Mouse (Mus musculus) CH12.LX (cell line): ENCODE measurements around the gene Smim14. TPM values are rescaled to one million over a fixed set of nuclear protein-coding genes. Genes with fewer than 3 reads are reported as not detected.

Source experiments
- DNase-seq: peaks from one replicate; pipeline ENCODE4 v3.0.0-alpha.2; 2013; ENCODE audit errors: extremely low read depth
- H3K27ac ChIP-seq: 2 replicates; pipeline ENCODE4 v1.5.1; 2012; ENCODE audit warnings: low read depth, mild to moderate bottlenecking, control low read depth, moderate library complexity; ENCODE audit not compliant: insufficient read depth
- H3K27me3 ChIP-seq: replicated peaks from 2 replicates; pipeline ENCODE3; 2012; ENCODE audit warnings: inconsistent platforms
- H3K36me3 ChIP-seq, 2 experiments: replicated peaks in 1 of 2; 2 replicates each; pipeline versions ENCODE3 to v1.6.1; 2012; ENCODE audit warnings: inconsistent platforms in 1 of 2, low read length in 1 of 2, mild to moderate bottlenecking in 1 of 2, mixed read lengths in 1 of 2, moderate library complexity in 1 of 2; ENCODE audit not compliant: control insufficient read depth in 1 of 2, insufficient read depth in 1 of 2
- H3K4me1 ChIP-seq, 2 experiments: 2 replicates each; pipeline ENCODE4 v1.6.1; 2012; ENCODE audit warnings: inconsistent platforms in 1 of 2, moderate library complexity in 1 of 2; ENCODE audit not compliant: insufficient read depth in 2 of 2, control insufficient read depth in 1 of 2
- H3K4me2 ChIP-seq: 2 replicates; pipeline ENCODE4 v1.6.1; 2012; ENCODE audit warnings: low read depth, mild to moderate bottlenecking, control low read depth; ENCODE audit not compliant: poor library complexity, insufficient read depth, severe bottlenecking
- H3K4me3 ChIP-seq, 3 experiments: fragments of 150-350 bp in 1 of 3; sonication (generic) in 1 of 3; replicated peaks in 1 of 3; 2 replicates each; pipeline versions ENCODE3 to v1.5.1; 2011 to 2012; ENCODE audit warnings: low read depth in 2 of 3, low read length in 2 of 3, mild to moderate bottlenecking in 2 of 3, moderate library complexity in 2 of 3, control low read depth in 1 of 3, improper control_type of control experiment in 1 of 3, inconsistent platforms in 1 of 3, mixed read lengths in 1 of 3; ENCODE audit not compliant: poor library complexity in 1 of 3
- H3K79me2 ChIP-seq: replicated peaks from 2 replicates; pipeline ENCODE4 v1.6.1; 2012; ENCODE audit warnings: mild to moderate bottlenecking, moderate library complexity; ENCODE audit not compliant: control insufficient read depth, poor library complexity, insufficient read depth, severe bottlenecking; ENCODE audit errors: extremely low read depth
- H3K9ac ChIP-seq: 2 replicates; pipeline ENCODE4 v1.6.1; 2012; ENCODE audit warnings: low read depth, mild to moderate bottlenecking, control low read depth, moderate library complexity; ENCODE audit not compliant: insufficient read depth
- H3K9me3 ChIP-seq: replicated peaks from 2 replicates; pipeline ENCODE3; 2012; ENCODE audit warnings: low read length, inconsistent platforms, mixed read lengths
- BHLHE40 ChIP-seq: IDR thresholded peaks from 2 replicates; pipeline ENCODE4 v1.6.1; 2011; ENCODE audit warnings: mild to moderate bottlenecking, low read depth, low read length, improper control_type of control experiment
- ELF1 ChIP-seq: IDR thresholded peaks from 2 replicates; pipeline ENCODE4 v1.6.1; 2014; ENCODE audit warnings: low read depth, mild to moderate bottlenecking, inconsistent platforms, low read length, improper control_type of control experiment
- ETS1 ChIP-seq: conservative IDR thresholded peaks from 2 replicates; pipeline ENCODE4 v1.6.1; 2012; ENCODE audit warnings: low read depth, mild to moderate bottlenecking, inconsistent platforms, low read length, improper control_type of control experiment, moderate library complexity
- KAT2A ChIP-seq: IDR thresholded peaks from 2 replicates; pipeline ENCODE4 v1.6.1; 2012; ENCODE audit warnings: low read length, improper control_type of control experiment, inconsistent platforms; ENCODE audit not compliant: insufficient replicate concordance
- MAFK ChIP-seq: IDR thresholded peaks from 2 replicates; pipeline ENCODE4 v1.6.1; 2011; ENCODE audit warnings: low read length, improper control_type of control experiment; ENCODE audit not compliant: insufficient replicate concordance
- MXI1 ChIP-seq: IDR thresholded peaks from 2 replicates; pipeline ENCODE4 v1.6.1; 2011; ENCODE audit warnings: mild to moderate bottlenecking, low read depth, low read length, improper control_type of control experiment
- NELFE ChIP-seq: IDR thresholded peaks from 2 replicates; pipeline ENCODE4 v1.6.1; 2011; ENCODE audit warnings: low read depth, low read length, improper control_type of control experiment
- RCOR1 ChIP-seq: conservative IDR thresholded peaks from 2 replicates; pipeline ENCODE4 v1.6.1; 2012; ENCODE audit warnings: low read depth, mild to moderate bottlenecking, inconsistent platforms, low read length, improper control_type of control experiment
- SIN3A ChIP-seq: IDR thresholded peaks from 2 replicates; pipeline ENCODE4 v1.6.1; 2012; ENCODE audit warnings: low read length, improper control_type of control experiment, inconsistent platforms
- TBP ChIP-seq: conservative IDR thresholded peaks from 2 replicates; pipeline ENCODE4 v1.6.1; 2011; ENCODE audit warnings: low read depth, low read length, improper control_type of control experiment
- ZNF384 ChIP-seq: IDR thresholded peaks from 2 replicates; pipeline ENCODE4 v1.6.1; 2012; ENCODE audit warnings: low read depth, low read length, improper control_type of control experiment, inconsistent platforms
- dilution Hi-C: fragments of 300-500 bp; cut with MboI; formaldehyde crosslinking; loops from 2 replicates; pipeline ENCODE4 v1.14.3; 2020; ENCODE audit warnings: low sequenced_read_pairs; ENCODE audit not compliant: extremely low pct_unique_long_range_greater_than_20kb, extremely low pct_ligation_motif_present
- in situ Hi-C: fragments of 300-500 bp; cut with MboI; formaldehyde crosslinking; loops from 3 replicates; pipeline ENCODE4 v1.14.3; 2019; ENCODE audit warnings: low sequenced_read_pairs, low pct_ligation_motif_present, low pct_unique_long_range_greater_than_20kb, mixed read lengths
- polyA plus RNA-seq: library from polyadenylated mRNA; unstranded; fragments of >175 nt; gene quantifications from 2 replicates; pipeline ENCODE4 v1.2.1, GENCODE M21; 2012; ENCODE audit warnings: low read depth; ENCODE audit not compliant: insufficient read length
- total RNA-seq, 2 experiments: library from RNA; depleted of rRNA; stranded (reverse); fragments of 300-350 nt in 1 of 2; fragments of >200 nt in 1 of 2; gene quantifications; 2 replicates each; pipeline ENCODE4 v1.2.3; 2012 to 2014

The Smim14 gene
- total and polyA plus RNA-seq, 3 experiments: 11.4 to 50.2 (median 19.7) TPM

GRCm38 (mm10) chr5:65435363-65435805, 101.6 kb downstream of the Smim14 start:
- Histone ChIP-seq H3K27ac (no peak overlapping the region), H3K9me3 (no peaks in the 10 kb centered on the region), H3K4me2 (peak overlapping the region; percentile 41; the same call in 1 of the 2 replicates), H3K4me3 (peak overlapping the region; percentile 74 to 95 (median 83)), H3K27me3 (no peaks in the 10 kb centered on the region), H3K4me1 (peaks cover 2 to 44% of the 10 kb centered on the region in 2 experiments; a peak in 3 of 4 replicates), H3K9ac (peak overlapping the region; percentile 77), H3K36me3 (peaks cover 0 to under 1% of the 10 kb centered on the region in 2 experiments), H3K79me2 (no peaks in the 10 kb centered on the region; the same call in 1 of the 2 replicates)
- peak; percentile 52 for TF ChIP-seq SIN3A
- no peak for TF ChIP-seq ETS1
- TF ChIP-seq KAT2A: no peak
- DNase-seq: peak; percentile 48
- in situ Hi-C loops: no loop called here
- dilution Hi-C loops: no loop called here

GRCm38 (mm10) chr5:65434471-65435362, 102.3 kb downstream of the Smim14 start:
- Histone ChIP-seq H3K4me2 (peak overlapping the region; percentile 41), H3K9ac (peak overlapping the region; percentile 77), H3K79me2 (no peaks in the 10 kb centered on the region; the same call in 1 of the 2 replicates), H3K36me3 (peaks cover 0 to 4% of the 10 kb centered on the region in 2 experiments), H3K9me3 (no peaks in the 10 kb centered on the region), H3K27me3 (no peaks in the 10 kb centered on the region), H3K27ac (no peak overlapping the region), H3K4me3 (peak overlapping the region; percentile 74 to 95 (median 83)), H3K4me1 (peaks cover 2 to 48% of the 10 kb centered on the region in 2 experiments; a peak in 3 of 4 replicates)
- DNase-seq: peak; percentile 33
- dilution Hi-C loops (no loop called here), in situ Hi-C loops (no loop called here)
- TF ChIP-seq ELF1 (no peak), MAFK (no peak), BHLHE40 (no peak), ZNF384 (peak; percentile 68; the same call in 1 of the 2 replicates), TBP (no peak), NELFE (no peak), RCOR1 (no peak), MXI1 (0 out of 2 replicates have a peak, but pooled peaks have one; percentile 5), KAT2A (no peak)
